Mouse (Mus musculus): ENCODE results near the gene Fads1. TPM values are rescaled to one million over a fixed set of nuclear protein-coding genes. Genes with fewer than 3 reads are reported as not detected.

Fads1 gene
- polyA plus RNA-seq, 1 experiment from 2014 or later, result 54.6 TPM

GRCm38 (mm10) chr19:10222656-10223055 lies 40.0 kb downstream of the Fads1 start:
- Histone ChIP-seq H3K27ac (no peak overlapping the region), H3K4me2 (ENCODE audit: low read length) (no peak overlapping the region), H3K36me3 (ENCODE audit: insufficient read depth, low read length) (no peaks in the 10 kb centered on the region), H3K4me3 (replicated peaks; ENCODE audit: low read depth, low read length) (no peak overlapping the region), H3K9me3 (replicated peaks; ENCODE audit: low read length) (no peaks in the 10 kb centered on the region), H3K27me3 (ENCODE audit: insufficient read depth, low read length) (no peaks in the 10 kb centered on the region), H3K9ac (ENCODE audit: low read depth, low read length) (no peak overlapping the region), H3K4me1 (replicated peaks; ENCODE audit: insufficient read depth, low read length) (no peaks in the 10 kb centered on the region; the same call in 1 of the 2 replicates)
- DNase-seq (ENCODE audit: low spot score), result no peak
- WGBS, result 37% methylated on average over 8 of the region's 8 CpGs
- no peak for TF ChIP-seq CTCF (IDR thresholded peaks at IDR 0.05; ENCODE audit: low read depth)
- no peak for ATAC-seq (replicated peaks; ENCODE audit: low FRiP score, low read depth)

GRCm38 (mm10) chr19:10223561-10223960 lies 40.9 kb downstream of the Fads1 start:
- ATAC-seq (replicated peaks; ENCODE audit: low FRiP score, low read depth) (no peak), DNase-seq (ENCODE audit: low spot score) (no peak)
- Histone ChIP-seq H3K9me3 (replicated peaks; ENCODE audit: low read length) (no peaks in the 10 kb centered on the region), H3K27ac (no peak overlapping the region), H3K27me3 (ENCODE audit: insufficient read depth, low read length) (no peaks in the 10 kb centered on the region), H3K4me2 (ENCODE audit: low read length) (no peak overlapping the region), H3K4me3 (replicated peaks; ENCODE audit: low read depth, low read length) (no peak overlapping the region), H3K9ac (ENCODE audit: low read depth, low read length) (no peak overlapping the region), H3K4me1 (replicated peaks; ENCODE audit: insufficient read depth, low read length) (no peaks in the 10 kb centered on the region; the same call in 1 of the 2 replicates), H3K36me3 (ENCODE audit: insufficient read depth, low read length) (no peaks in the 10 kb centered on the region)
- 80% methylated on average over 3 of the region's 4 CpGs for WGBS
- TF ChIP-seq CTCF (IDR thresholded peaks at IDR 0.05; ENCODE audit: low read depth), result no peak

- peak; percentile 72 for DNase-seq (ENCODE audit: low spot score)
- WGBS, result 29% methylated on average over 26 of the region's 26 CpGs
These were observed 42.2 kb downstream of the Fads1 start for GRCm38 (mm10) chr19:10224637-10225453.

GRCm38 (mm10) chr19:10225767-10226166 lies 43.1 kb downstream of the Fads1 start:
- ATAC-seq (replicated peaks; ENCODE audit: low FRiP score, low read depth), result no peak
- TF ChIP-seq CTCF (IDR thresholded peaks at IDR 0.05; ENCODE audit: low read depth), result no peak
- no peak overlapping the region for H3K4me2 ChIP-seq (ENCODE audit: low read length)

More at GRCm38 (mm10) chr19:10224637-10225453, 42.2 kb downstream of the Fads1 start:
- H3K9ac ChIP-seq (ENCODE audit: low read depth, low read length), result no peak overlapping the region
- peak overlapping the region; percentile 11; the same call in 1 of the 2 replicates for H3K4me2 ChIP-seq (ENCODE audit: low read length)
- H3K9me3 ChIP-seq (replicated peaks; ENCODE audit: low read length), result no peaks in the 10 kb centered on the region
- no peaks in the 10 kb centered on the region for H3K27me3 ChIP-seq (ENCODE audit: insufficient read depth, low read length)
- no peak for TF ChIP-seq CTCF (IDR thresholded peaks at IDR 0.05; ENCODE audit: low read depth)
- H3K27ac ChIP-seq, result no peak overlapping the region
- H3K4me1 ChIP-seq (replicated peaks; ENCODE audit: insufficient read depth, low read length), result no peaks in the 10 kb centered on the region; the same call in 1 of the 2 replicates
- no peak overlapping the region for H3K4me3 ChIP-seq (replicated peaks; ENCODE audit: low read depth, low read length)
- peak; percentile 44 for ATAC-seq (replicated peaks; ENCODE audit: low FRiP score, low read depth)
- H3K36me3 ChIP-seq (ENCODE audit: insufficient read depth, low read length), result no peaks in the 10 kb centered on the region

GRCm38 (mm10) chr19:10231016-10231415 lies 48.3 kb downstream of the Fads1 start:
- ATAC-seq (replicated peaks; ENCODE audit: low FRiP score, low read depth), result peak; percentile 37; the same call in 1 of the 2 replicates
- WGBS, result 16% methylated on average over 7 of the region's 7 CpGs

More at GRCm38 (mm10) chr19:10225767-10226166, 43.1 kb downstream of the Fads1 start:
- H3K9me3 ChIP-seq (replicated peaks; ENCODE audit: low read length), result no peaks in the 10 kb centered on the region
- H3K27ac ChIP-seq, result no peak overlapping the region
- H3K36me3 ChIP-seq (ENCODE audit: insufficient read depth, low read length), result no peaks in the 10 kb centered on the region
- no peaks in the 10 kb centered on the region; the same call in 1 of the 2 replicates for H3K4me1 ChIP-seq (replicated peaks; ENCODE audit: insufficient read depth, low read length)
- H3K4me3 ChIP-seq (replicated peaks; ENCODE audit: low read depth, low read length), result no peak overlapping the region
- H3K9ac ChIP-seq (ENCODE audit: low read depth, low read length), result no peak overlapping the region
- no peak for DNase-seq (ENCODE audit: low spot score)
- H3K27me3 ChIP-seq (ENCODE audit: insufficient read depth, low read length), result no peaks in the 10 kb centered on the region
- 41% methylated on average over 4 of the region's 4 CpGs for WGBS

GRCm38 (mm10) chr19:10231871-10232270 lies 49.2 kb downstream of the Fads1 start:
- Histone ChIP-seq H3K9ac (ENCODE audit: low read depth, low read length) (no peak overlapping the region), H3K36me3 (ENCODE audit: insufficient read depth, low read length) (no peaks in the 10 kb centered on the region), H3K9me3 (replicated peaks; ENCODE audit: low read length) (no peaks in the 10 kb centered on the region), H3K4me2 (ENCODE audit: low read length) (no peak overlapping the region), H3K27me3 (ENCODE audit: insufficient read depth, low read length) (no peaks in the 10 kb centered on the region), H3K4me3 (replicated peaks; ENCODE audit: low read depth, low read length) (no peak overlapping the region), H3K4me1 (replicated peaks; ENCODE audit: insufficient read depth, low read length) (no peaks in the 10 kb centered on the region; the same call in 1 of the 2 replicates), H3K27ac (no peak overlapping the region)
- ATAC-seq (replicated peaks; ENCODE audit: low FRiP score, low read depth) (no peak), DNase-seq (ENCODE audit: low spot score) (no peak)
- TF ChIP-seq CTCF (IDR thresholded peaks at IDR 0.05; ENCODE audit: low read depth), result no peak
- WGBS, result 44% methylated on average over 5 of the region's 5 CpGs

More at GRCm38 (mm10) chr19:10231016-10231415, 48.3 kb downstream of the Fads1 start:
- no peaks in the 10 kb centered on the region for H3K9me3 ChIP-seq (replicated peaks; ENCODE audit: low read length)
- H3K9ac ChIP-seq (ENCODE audit: low read depth, low read length), result no peak overlapping the region
- no peaks in the 10 kb centered on the region for H3K36me3 ChIP-seq (ENCODE audit: insufficient read depth, low read length)
- H3K4me3 ChIP-seq (replicated peaks; ENCODE audit: low read depth, low read length), result no peak overlapping the region
- no peaks in the 10 kb centered on the region for H3K27me3 ChIP-seq (ENCODE audit: insufficient read depth, low read length)
- peak; percentile 26 for DNase-seq (ENCODE audit: low spot score)
- H3K4me2 ChIP-seq (ENCODE audit: low read length), result no peak overlapping the region
- no peak overlapping the region for H3K27ac ChIP-seq
- TF ChIP-seq CTCF (IDR thresholded peaks at IDR 0.05; ENCODE audit: low read depth), result no peak
- no peaks in the 10 kb centered on the region; the same call in 1 of the 2 replicates for H3K4me1 ChIP-seq (replicated peaks; ENCODE audit: insufficient read depth, low read length)

Measured in kidney, postnatal 0 days (tissue).